Mouse (Mus musculus) cerebellum, postnatal 36 days (tissue): ENCODE results near the gene Srebf1.
A peak's percentile ranks its signal among the peaks of the same experiment; 100 is the strongest.

ENCODE experiments used
- DNase-seq, 2 experiments: peaks; one replicate each; pipeline ENCODE4 v3.0.0; 2021 to 2022; ENCODE audit warnings: mixed read lengths in 2 of 2

Srebf1 gene

DNA sequence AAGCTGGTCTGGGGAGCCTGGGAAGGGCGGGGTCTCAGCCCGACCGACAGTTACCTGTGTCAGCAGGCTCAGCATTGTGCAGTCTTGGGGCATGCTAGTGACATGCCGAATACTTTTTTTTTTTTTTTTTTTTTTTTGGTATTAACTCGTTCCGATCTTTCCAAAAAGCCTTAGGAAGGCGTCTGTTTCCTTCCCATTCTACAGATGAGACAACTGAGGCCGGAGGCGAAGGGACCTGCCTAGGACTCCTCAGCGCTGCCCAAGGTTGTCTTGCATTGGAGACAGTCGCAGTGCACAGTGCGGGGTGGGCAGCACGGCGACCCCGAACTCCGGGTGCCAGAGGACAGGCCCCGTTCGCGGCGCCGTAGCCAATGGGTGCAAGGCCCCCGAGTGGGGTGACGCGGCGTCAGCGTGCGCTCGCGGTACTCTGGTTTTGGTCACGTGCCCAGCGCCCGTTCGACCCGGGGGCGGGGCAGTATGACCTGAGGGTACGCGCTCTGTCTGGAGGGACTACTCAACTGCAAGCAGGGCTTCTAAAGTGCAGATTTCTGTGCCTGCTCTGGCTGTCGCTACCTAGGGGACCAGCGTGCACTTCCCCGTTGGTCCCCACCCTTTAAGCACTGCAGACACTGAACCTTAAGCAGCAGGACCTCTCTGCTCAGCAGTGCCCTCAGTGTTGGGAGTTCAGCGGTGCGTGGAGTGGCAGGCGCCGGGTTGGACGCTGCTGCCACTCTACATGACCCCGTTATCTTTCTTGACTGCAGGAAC lies at the start of gene Srebf1:
TSS of gene Srebf1 (minus strand) at position 113 of the 768 bp plus-strand sequence.
- peak; percentile 49 to 61 for DNase-seq

DNA sequence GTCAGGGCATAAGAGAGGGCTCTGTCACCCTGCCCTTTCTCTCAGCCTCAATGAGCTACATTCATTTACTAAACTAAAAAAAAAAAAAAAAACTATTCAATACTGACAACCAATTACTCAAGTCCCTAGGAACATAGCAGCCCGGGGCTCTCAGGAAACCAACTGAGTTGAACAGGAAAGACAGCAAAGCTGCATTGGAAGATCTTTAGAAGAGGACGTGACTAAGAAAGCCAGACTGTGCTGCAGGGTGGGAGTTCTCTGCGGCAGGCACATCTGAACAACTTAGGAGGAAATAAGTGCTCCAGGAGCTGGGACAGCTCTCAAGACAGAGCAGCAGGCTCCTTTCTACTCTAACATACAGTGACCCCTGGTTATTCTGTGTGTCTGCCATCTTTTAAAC lies 46.2 kb upstream of the Srebf1 start:
- no peak for DNase-seq

DNA sequence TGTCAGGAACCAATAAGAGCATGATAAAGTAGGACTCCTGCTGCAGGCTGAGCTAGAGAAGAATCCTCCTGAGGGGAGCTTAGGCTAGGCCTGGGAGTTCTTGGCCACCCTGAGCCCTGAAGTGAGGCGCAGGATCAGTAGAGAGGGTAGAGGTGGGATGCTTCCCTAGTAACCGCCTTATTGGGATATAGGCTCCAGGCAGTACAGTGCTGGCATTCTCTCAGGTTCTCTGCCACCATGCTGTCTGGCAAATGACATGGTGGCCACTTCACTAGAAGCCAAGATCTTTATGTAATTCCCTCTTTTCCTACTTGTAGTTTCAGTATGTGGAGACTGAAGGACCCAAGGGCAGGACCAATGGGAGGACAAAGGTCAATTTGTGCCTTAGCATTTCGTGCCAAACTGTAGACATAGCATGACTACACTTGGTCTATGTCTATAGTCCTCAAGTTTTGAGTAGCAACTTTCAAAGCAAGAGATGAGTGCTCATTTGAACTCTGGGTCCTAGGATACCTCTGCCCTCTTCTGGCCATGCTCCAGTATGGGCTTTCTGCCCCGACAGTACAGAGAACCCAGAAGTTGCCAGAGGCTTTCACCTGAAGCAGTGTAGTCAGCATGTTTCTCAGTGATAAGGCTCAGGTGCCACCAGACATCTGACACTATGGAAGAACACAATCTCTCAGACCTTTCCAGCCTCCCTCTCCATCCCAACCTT lies 43.0 kb upstream of the Srebf1 start:
- DNase-seq, result peak in 1 of 2 experiments; percentile 42

DNA sequence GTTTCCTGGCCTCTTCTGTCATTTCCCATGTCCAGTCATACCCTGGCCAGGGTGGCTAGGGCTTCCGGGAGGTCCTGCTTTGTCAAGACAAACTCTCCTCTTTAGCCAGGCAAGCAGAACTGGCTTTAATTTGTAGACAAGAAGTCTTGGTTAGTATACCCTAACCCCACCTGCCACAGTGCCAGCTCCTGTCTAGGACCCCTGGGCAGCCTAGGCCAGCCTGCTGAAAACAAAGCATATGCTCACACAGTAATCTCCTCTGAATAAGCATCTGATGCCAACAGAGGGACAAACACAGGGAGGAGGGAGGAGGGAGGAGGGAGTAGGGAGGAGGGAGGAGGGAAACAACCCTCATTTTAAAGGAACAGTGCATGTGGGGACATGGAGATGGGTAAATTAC lies 42.3 kb upstream of the Srebf1 start:
- peak; percentile 78 to 83 for DNase-seq

DNA sequence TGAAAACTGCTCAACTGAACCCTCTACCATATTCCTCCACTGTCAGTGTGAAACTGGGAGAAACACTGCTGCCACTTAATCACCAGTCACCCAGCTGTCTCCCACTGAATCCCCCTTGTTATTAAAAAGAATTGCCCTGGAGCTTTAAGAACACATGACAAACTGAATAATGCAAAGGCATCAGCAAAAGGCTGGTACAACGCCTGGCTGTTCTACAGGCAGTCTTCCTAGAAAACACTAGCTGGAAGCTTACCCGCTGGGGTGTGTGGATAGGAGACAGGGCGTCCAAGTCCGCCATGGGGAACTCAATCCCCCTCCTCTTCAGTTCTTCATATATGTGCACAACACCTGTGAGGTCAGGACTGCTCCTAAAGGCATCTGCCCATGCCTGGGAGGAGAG lies 40.0 kb upstream of the Srebf1 start:
- no peak for DNase-seq

DNA sequence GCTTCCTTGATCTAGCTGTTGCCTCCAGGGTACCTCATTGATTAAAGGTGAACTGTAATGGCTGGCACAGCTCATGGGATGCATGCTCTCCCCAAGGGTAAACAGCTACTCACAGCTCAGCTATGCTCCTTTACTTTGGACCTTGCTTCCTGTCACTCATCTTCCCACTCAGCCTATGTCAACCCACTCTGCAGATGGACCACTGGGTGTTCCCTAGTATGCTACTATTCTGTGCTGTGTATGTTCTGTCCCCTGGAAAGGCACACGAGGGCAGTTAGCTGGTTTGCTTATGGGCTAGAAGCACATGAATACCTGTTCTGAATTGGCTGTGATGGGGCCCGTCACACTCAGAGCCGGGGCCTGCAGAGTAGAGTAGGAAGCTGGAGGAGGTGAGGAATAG lies 38.4 kb upstream of the Srebf1 start:
- DNase-seq, result no peak

DNA sequence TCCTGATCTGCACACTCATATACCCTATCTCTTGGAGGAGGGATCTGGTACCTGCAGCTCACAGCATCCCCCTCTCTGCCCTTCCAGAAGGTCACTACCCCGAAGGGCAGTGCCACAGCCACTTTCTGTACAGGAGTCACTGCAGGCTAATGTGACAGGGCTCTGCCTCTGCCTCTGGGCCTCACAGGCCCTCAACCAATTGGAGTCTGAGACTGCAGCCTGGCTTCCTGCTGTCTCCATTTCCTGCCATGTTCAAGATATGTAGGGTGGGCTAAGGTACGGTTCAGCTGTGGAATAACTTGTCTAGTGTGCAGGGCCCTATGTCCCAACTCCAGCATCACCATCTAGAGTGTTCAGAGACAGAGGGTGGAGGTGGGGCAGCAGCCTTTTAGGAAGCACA lies 35.3 kb upstream of the Srebf1 start:
- DNase-seq, result no peak

DNA sequence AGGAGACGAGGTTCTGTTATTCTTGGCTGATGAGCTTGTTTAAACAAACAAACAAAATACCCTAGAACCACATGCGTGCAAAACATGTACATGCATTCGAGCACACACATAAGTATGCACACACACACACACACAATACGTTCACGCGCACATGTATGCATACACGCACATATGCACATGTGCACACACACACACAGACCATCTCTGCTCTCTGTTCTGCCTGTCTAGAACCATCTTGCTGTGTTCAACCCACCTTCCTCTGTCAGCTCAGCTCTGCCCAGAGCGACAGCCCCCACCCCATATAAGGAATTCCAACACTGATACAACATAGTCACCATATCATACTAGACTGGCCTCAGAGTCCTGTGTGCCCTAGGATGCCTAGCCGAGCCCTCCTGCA lies 34.3 kb upstream of the Srebf1 start:
- no peak for DNase-seq

DNA sequence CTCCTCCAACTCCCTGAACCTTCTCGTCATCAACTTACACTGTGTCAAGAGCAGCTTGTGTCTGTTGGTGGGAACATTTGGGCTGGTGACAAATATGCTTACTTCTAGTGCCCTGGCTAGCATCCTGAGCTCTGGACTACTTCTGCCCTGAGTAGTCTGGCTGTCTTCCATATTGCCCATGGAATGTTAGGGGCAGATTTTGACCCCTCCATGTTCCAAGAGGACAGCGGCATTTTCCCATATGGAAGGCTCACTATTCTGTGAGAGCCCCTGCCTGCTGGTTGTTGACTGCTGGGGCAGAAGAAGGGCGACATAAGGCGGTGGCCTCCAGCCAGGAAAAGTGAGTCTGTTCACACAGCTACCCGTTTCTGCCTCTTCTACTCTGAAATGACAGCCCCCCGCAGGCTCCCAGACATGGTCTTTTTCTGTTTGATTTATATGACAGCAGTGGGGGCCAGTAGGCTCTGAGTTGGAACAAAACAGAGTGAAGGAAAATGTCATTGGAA lies 33.8 kb upstream of the Srebf1 start:
- peak; percentile 91 to 93 for DNase-seq

DNA sequence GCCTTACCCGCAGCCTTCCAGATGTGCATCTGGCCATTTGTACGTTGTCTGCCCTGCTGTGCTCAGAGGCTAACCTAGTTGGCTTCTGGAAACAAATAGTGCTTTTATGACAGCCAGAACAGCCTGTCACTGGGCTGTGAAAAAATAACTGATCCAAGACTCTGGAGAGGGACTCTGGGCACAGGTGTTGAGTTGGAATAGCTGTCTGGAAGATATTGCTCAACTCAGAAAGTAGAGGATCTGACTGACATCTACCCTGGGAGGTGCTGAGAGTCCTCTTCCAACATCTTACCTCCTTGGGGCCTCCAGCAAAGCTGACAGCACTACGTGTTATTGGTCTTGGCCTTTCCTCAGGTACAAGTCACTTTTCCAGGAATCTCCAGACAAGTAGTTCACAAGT lies 33.3 kb upstream of the Srebf1 start:
- no peak for DNase-seq

DNA sequence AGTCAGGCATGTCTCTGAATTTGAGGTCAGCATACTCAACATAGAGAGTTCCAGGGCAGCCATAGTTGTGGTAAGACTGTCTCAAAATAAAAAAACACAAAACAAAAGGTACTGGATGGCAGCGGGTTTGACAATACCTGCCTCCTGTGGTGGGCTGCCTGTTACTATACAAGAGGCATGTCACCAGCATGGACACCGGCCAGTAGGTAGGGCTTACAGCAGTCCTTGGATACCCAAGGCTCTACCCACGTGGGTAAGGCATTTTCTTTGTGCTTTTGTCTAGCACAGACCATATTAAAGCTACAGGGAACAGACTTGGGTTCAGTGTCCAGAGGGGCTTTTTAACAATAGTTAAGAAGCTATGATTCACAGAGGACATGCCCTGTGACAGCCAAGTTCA lies 32.8 kb upstream of the Srebf1 start:
- DNase-seq, result no peak

DNA sequence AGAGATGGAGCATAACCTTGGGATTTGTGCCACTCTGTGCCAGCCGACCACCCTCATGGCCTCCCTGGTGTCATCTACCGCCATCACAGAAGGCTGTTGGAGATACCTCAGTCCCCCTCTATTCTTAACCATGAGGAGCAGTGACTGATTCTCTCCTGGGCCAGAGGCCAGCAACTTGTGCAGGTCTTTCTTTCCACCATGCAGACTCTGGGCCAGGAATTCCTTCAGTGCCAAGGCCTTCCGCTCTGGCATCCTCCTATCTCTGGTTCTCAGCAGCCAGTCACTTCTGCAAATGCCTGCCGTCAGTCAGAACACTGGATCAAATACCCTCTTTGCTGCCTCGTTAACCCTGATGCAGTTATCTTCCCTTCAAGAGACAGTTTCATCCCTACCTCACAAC lies 31.9 kb upstream of the Srebf1 start:
- peak; percentile 38 for DNase-seq

DNA sequence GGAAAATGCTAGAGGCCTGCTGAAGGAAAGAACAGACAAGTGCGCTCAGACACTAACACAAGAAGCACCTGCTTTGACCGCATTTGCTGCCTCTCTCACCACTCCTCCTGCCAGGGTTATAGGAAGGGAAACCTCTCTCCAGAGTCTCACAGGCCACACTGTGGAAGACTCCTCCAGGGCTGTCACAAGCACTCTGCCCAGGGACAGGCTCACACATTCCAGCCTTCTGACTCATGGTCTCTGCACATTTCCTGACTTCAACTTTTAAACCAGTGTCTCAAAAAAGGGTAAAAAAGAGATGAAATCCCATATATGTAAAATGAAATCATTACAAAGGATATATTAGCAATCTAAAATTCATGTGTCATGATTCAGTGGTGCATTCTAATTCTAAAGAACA lies 31.2 kb upstream of the Srebf1 start:
- DNase-seq, result no peak

DNA sequence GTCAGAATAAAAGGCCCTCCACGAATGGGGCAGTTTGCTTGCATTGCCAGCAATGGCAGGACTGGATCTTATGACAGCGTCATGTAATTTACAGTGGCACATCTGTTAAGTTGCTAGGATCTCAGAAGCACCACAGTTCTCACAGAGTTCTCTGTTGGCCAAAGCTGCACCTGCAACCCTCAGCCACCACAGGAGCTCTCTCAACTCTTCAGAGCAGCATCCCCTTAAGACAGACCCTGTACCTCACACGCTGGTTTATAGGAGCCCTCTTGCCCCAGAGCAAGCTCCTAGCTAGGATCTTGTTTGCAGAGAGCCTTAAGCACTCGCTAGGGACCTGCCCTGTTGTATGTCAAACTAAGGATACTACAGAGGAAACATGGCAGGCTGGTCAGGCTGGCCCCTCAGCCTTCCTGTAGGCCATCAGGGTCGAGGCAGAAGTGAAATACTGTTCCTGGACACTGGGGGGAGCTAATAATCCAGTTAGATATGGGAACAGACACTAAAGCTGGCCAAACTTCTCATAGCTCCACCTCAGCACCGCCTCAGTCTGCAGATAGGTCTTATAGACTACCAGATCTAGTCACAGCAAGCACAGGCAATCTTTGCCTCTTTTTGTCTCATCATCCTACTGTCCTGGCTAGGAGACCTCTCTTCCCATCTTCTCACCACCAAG lies 28.7 kb upstream of the Srebf1 start:
- DNase-seq, result peak; percentile 44 to 70

DNA sequence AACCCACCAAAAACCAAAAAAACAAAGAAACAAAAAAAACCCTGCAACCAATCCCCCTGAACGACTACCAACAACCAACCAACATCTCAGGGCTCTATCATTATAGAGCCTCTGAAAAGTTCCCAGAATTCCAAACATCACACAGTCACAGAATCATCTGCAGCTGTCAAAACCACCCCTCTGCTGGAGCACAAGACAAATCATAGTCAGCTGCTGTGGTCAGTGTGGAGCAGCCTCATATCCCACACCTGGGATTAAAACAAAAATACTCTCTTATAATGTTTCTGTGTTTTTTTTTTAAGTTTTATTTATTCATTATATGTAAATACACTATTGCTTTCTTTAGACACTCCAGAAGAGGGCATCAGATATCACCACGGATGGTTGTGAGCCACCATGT lies 27.5 kb upstream of the Srebf1 start:
- no peak for DNase-seq

DNA sequence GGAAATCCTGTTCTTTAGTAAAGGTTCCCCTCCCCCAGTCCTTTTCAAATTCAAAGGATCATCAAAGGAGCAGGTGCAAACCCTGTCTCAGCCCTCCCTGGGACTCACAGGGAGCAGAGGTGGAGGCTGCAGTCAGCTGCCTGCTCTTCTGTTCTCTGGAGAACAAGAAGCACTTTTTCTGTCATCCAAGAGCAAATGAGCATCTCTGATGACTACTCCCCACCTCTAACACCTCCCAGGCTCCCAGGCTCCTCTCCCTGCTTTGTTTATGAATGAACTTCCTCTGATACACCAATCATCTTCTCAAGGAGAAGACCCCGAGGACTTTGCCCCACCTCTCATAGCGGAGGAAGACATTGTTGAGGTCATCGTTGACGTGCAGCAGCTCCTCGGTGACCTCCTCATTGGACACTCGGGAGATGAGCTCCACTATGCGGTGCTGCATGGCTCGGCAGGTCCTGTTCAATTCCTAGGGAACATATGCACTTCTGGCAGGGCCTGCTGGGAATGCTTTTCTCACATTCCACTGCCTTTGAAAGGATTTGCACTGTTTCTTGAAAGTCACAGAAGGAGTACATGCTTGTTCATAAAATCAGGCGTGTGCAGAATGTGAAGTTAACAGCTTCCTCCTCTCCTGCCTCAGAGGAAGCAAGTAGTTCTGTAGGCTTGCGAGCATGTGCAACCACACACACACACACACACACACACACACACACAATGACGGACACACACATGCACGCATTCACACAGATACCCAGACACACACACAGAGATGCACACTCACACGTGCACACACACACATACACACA lies 26.4 kb upstream of the Srebf1 start:
- DNase-seq, result no peak

DNA sequence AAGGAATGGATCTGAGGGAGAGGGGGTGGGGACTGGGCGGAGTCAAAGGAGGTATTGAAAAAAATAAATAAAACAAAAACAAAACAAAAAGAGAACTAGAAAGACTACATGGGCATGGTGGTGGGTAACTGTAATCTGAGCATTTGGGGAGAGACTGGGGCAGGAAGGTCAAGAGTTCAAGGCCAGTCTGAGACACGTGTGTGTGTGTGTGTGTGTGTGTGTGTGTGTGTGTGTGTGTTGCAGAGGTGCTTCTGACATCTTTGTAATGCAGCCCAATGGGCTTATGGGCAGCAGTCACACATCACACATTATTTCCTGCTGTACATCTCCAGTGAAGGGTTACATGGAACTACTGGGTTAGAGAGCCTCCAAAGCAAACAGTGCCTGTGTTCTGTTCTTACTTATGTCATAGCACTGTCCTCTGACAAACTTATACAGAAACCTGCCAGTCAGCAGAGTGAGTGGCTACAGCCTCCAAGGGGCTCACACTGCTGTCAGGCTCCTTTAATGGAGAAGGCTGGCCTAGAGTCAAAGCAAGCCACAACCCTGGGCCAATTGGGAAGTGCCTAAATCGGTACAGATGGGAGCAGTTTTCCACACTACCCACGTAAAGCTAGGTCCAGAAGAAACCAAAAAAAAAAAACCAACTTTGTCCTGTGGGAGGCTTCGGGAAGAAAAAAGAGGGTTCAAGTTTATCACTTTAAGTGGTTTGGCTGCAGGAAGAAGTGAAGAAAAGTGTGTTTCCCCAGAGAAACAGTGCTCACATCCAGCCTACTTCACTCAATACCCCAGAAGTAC lies 25.6 kb upstream of the Srebf1 start:
- peak; percentile 64 to 68 for DNase-seq

DNA sequence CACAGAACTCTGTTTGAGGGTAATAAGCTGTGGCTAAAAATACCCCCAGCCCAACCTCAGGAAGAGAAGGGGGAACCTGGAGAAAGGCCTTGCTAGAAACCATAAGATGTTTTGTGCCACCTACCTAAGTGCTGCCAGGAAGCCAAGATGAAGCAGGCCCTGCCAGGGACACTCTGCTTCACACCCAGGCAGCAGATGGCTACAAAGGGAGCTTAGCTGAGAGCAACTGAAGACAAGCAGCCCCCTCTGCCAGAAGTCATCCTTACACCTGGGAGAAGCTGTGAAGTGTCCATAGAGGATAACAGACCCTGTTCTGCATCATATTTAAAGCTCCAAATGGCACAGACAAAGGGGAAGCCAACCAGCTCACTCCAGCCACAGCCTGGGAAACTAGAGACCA lies 23.7 kb upstream of the Srebf1 start:
- DNase-seq, result peak in 1 of 2 experiments; percentile 42

DNA sequence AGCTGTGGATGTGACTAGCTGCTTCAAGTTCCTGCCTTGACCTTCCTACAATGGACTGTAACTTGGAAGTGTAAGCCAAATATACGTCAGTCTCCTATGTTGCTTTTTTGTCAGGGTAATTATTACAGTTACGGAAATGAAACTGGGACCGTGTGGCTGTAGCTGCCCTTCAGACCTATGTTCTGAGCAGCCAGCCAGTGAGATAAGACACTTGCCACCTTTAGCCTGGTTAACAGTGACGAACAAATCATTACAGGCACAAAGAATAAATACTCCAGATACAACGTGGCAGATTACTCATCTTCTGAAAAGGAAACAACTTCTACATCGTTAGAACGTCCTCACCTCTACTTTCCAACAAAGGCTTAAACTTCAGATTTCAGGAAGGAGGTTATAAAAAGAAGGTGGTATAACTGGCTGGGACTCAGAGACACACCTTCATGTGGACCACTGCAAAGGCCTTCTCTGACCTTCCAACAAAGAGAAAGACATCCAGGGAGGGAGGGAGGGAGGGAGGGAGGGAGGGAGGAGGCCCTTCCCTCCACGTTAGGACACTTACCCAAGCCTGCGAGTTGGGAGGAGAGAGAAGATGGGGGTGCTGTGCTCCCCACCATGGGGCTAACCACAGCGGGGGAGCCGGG lies 22.2 kb upstream of the Srebf1 start:
- no peak for DNase-seq

DNA sequence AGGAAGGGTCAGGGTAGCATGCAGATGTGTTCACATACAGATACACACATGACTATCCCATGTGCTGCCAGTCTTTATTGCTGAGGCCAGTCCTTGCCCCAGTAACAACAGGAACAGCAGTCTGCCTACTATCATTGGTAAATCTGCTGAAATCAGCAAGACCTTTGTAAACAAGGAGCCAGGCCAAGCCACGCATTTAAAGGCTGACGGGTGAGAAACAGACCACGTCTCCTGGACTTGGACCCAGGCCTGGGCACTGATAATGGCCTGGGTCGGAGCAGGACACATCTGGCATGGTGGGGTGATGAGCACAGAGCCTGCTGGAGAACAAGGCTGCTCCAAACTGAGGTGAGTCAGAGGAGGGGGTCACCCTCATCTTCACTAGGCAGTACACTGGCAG lies 18.1 kb upstream of the Srebf1 start:
- no peak for DNase-seq

DNA sequence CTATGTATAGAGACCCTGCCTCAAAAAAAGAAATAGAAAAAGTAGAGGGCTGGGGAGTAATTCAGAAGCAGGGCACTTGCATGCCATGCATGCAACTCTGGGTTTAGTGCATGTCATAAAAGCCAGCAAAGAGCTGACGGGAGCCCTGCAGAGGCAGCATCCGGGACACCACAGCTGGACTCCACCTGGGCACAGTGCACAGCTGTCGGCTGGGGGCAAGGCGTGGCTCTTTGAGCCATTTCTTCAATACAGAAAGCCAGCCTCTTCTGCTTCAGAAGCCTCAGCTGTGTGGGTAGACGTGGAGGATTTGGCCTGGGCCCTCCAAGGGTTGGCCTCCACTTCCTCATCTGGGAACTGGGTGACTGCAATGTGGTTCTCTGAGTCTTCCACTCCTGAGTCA lies 13.0 kb upstream of the Srebf1 start:
- no peak for DNase-seq
